Mouse (Mus musculus) thymus, postnatal 25 days (tissue): ENCODE data around the gene Dennd4a.
"Not testable (repeated sequence)": the region's sequence is repeated elsewhere in the genome, so short reads cannot be mapped to it uniquely, and the experiment has no call there.

Experiments
- DNase-seq: peaks from one replicate; pipeline ENCODE4 v3.0.0; 2022

Gene Dennd4a

DNA sequence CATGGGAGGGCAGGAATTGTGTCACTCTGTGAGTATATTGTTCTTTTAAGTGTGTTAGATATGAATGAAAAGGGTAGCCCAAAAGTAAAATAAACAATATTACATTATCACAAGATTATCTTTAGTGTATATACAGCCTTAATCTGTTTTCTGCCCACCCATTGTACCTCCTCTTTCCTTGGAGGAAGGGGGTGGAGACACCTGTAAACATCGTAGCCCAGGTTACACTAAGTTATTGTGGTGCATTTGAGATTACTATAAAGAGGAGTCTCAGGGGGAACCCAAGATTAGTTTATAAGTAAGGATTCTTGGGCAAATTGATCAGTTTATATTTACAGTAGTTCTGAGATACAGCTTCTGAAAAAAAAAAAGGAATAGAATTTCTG, 1.3 kb downstream of the Dennd4a start:
- no peak for DNase-seq

GRCm38 (mm10) chr9:64814273-64814672, 3.1 kb downstream of the Dennd4a start:
- DNase-seq: no peak

GRCm38 (mm10) chr9:64819686-64820085, 8.5 kb downstream of the Dennd4a start:
- not testable (repeated sequence) for DNase-seq

GRCm38 (mm10) chr9:64820086-64820795, 9.1 kb downstream of the Dennd4a start:
- no peak for DNase-seq

- DNase-seq: no peak
Observed at GRCm38 (mm10) chr9:64822235-64822634, 11.1 kb downstream of the Dennd4a start.

DNA sequence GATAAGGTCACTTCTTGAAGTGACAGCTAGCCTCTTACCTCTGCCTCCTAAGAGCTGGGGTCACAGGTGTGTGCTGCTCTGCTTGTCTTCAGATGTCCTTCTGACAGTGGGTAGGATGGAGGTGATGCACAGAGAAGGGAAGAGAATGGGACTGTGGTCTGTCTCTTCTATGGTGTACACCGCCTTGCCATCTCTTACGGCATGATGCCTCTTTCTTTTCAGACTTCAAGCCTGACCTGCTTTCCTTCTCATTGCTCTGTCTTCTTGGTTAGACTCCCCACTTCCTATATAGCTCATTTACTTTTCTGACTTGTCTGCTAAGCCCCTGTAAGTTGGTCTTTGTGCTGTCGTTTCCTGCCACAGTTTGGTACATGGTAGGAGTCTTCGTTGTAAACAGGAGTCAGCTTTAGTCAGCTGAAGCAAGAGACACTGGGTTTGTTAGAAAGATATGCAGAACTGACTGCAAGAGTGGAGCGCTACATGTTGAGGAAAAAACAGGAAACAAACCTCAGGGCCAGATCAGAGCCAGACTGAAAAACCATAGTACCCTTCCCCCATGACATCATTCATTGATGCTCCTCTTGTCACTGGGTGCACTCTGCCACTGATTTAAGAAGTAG, 13.4 kb downstream of the Dennd4a start:
- DNase-seq: peak; percentile 38

- no peak for DNase-seq
Observed at GRCm38 (mm10) chr9:64830092-64830618, 19.0 kb downstream of the Dennd4a start.

DNA sequence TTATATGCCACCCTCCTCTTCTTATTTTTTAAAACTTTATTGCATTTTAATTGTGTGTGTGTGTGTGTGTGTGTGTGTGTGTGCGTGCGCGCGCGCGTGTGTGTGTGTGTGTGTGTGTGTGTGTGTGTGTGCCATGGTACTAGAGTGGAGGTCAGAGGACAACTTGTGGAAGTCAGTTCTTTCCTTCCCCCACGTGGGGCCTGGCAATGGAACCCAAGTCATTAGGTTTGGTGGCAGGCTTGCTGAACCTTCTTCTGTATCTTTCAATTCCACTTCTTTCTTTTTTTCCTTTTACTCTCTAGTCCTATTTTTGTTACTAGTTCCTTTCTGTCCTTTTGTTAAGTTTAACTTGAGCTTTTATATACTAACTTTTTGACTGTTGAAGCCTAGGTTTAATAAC, 19.5 kb downstream of the Dennd4a start:
- DNase-seq: no peak

DNA sequence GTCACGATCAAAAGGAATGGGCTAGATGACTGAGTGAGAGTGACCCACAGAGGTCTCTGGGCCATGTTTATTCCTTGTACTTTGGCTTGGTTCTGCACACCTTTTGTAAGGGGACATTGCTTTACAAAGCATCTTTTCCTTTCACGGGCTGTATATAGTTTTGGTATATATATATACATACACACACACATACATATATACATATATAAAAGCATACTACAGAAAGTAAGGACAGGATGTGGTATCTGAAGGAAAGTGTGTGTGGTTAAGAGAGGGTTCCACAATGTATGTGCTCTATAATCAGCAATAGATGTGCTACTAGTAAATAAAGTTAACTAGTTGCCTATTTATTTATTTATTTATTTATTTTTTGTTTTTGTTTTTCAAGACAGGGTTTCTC, 20.6 kb downstream of the Dennd4a start:
- DNase-seq: no peak

DNA sequence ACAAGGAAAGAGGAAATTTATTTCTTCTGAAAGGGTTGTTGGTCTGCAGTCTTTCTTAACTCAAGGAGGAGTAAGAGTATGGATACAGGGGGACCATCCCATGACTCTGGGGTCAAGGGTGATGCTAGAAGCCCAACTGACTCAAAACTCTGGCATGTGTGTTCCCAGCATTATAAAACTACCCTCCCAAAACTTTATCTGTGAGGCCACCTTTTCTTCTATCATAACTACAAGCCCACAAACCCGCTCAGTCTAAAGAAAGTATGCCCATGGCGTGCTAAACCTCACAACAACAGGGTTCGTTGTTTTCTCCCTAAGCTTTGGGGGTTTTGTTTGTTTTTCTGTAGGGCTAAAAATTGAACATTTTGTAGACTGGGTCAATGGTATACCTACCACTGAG, 23.3 kb downstream of the Dennd4a start:
- no peak for DNase-seq

GRCm38 (mm10) chr9:64845355-64845754, 34.2 kb downstream of the Dennd4a start:
- no peak for DNase-seq

- no peak for DNase-seq
Observed at GRCm38 (mm10) chr9:64849548-64849947, 38.4 kb downstream of the Dennd4a start.

DNA sequence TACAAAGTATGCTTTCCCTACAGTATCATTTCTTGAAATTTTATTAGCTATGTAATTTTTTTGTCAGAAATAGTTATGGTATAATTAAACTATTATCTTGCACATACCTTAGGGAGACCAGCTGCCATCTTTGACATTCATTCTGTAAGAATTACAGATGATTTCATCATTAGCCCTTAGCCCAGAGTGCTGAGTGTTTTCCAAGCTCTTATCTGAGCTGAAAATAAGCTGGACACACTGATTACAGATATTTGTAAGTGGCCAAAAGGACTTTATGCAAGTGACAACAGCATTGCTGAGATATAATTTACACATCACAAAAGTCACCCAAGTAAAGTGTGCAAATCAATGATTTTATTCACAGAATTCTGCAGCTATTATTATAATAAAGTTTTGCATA, 48.9 kb downstream of the Dennd4a start:
- no peak for DNase-seq

DNA sequence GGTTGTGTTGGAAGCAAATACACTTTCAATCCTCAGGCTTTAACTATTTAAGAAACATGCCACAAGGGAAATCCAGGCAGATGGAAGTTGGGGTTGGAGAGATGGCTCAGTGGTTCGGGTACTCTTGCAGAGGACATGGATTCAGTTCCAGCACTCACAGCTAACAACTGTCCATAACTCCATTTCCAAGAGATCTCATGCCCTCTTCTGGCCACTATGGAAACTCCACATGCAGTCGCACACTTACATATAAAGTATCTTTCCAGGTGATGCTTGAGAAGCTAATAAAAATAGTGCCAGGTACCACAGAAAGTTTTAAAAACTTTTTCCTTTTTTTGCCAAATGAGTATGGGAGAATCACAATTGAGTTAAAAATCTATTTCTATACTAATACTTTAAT, 51.5 kb downstream of the Dennd4a start:
- peak; percentile 6 for DNase-seq

DNA sequence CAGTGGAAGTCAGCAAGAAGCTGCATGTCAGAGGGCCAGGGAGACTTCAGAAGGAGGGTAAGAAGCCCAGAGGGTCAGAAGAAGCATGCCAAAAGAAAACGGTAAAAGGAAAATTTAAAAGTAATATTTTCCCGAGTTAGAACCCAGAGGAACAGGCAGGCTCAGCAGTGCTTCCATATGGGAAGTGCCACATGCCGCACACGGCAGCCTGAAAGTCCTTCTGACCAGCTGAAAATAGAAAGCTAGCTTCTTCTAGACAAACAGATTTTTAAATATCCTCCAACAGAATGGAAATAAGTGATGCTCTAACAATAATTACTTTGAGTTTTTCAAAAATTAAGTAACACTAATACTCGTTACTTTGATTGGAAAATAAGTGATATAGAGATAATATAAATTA, 74.9 kb downstream of the Dennd4a start:
- DNase-seq: no peak

DNA sequence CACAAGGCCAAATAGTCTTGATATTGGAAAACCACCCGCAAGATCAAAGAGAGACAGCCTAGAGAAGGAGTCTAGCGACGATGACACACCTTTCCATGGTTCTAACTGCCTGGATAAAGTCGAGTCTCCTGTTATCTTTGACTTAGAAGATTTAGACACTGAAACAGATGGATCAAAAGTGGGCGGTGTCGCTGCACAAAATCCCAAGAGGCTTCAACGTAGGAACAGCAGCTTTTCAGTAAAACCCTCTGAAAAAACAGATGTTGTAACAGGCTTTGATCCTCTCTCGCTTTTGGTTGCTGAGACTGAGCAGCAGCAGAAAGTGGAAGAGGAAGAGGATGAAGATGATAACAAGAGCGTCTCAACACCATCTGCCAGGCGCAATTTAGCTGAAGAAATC, 85.5 kb downstream of the Dennd4a start:
- DNase-seq: no peak

GRCm38 (mm10) chr9:64902866-64903265, 91.7 kb downstream of the Dennd4a start:
- no peak for DNase-seq

- peak; percentile 77 for DNase-seq
Observed at GRCm38 (mm10) chr9:64903386-64903785, 92.2 kb downstream of the Dennd4a start.

DNA sequence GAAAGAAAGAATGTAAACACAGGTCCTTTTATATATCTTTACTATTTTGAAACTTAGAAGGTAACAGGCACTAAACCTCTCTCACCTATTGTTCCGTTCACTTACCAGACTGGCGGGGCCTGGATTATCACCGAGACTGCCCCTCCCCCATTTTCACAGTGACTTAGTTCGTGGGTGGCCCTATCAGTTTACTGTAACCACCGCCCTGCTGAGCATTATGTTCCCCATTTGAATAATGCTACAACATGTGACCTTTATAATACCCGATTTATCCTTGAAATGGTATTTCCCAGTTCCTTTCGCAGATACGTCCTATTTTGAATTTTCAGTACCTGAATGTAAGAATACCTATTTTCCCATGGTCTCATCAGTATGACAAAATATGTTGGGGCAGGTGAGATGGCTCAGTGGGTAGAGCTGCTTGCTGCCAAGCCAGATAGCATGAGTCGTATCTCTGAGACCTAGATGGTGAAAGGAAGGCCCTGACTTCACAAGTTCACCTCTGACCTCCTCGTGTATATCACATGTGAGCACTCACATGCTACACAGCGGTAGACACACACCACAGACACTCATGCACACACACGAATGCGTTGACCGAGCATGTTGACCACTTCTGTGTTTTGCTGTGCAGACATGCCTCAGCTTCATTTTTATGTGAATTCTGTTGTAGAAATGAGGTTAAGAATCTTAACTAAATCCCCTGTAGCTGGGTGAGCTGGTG, 93.9 kb downstream of the Dennd4a start:
- no peak for DNase-seq

GRCm38 (mm10) chr9:64907441-64907840, 96.3 kb downstream of the Dennd4a start:
- no peak for DNase-seq

DNA sequence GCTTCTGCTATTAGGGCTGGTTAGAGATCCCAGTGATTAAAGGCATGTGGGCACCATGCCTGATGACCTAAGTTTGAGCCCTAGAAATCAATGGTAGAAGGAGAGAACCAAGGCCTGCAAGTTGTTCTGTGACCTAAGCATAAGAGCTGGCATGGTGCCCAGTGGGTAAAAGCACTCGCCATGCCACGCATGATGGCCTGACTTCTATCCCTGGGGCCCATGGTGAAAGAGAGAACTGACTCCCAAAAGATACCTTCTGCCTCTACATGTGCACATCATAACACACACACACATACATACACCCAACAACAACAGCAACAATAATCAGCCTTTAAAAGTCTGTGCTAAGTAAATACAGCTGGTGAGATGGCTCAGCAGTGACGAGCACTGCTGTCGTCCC, 102.3 kb downstream of the Dennd4a start:
- no peak for DNase-seq

DNA sequence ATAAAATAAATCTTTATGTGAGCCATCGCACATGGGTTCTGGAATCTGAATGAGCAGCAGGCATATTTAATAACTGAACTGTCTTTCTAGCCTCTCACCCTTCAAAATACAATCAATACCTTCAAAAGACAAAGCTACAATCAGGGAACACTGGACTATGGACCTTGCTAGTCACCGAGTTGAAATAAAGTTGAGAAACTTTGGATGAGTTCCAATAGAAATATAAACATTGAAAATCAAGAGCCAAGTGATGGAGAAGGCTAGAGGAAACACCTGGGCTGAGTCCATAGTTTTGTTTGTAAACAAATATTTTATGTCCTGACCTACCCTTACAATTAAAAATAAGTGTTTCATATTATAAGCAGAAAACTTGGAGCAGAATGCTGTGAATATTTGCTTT, 102.8 kb downstream of the Dennd4a start:
- DNase-seq: no peak

GRCm38 (mm10) chr9:64914629-64915028, 103.5 kb downstream of the Dennd4a start:
- DNase-seq: peak; percentile 7

- DNase-seq: peak; percentile 60
Observed at GRCm38 (mm10) chr9:64918560-64918959, 107.4 kb downstream of the Dennd4a start.
